Mouse (Mus musculus): ENCODE data around the gene Olfr1474.
"Not testable (repeated sequence)": the region's sequence is repeated elsewhere in the genome, so short reads cannot be mapped to it uniquely, and the experiment has no call there.

The Olfr1474 gene

DNA sequence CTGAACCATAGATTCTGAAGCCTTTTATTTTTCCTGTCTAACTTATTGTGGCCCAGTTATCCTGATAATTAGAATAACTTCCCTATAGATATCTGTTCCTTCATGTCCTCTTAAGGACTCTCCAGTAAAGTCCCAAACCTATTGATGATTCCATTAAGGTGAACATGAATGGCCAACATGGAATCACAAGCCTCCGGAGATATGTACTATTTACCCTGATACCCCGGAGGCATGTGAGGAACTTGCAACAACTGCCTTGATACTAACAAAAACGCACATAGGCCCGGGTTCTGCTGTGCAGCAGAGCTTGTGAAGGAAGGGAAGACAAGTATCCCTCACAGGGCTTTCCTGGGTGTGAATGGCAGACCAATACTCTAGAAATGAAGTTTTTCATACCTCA, at the start of gene Olfr1474:
TSS of gene Olfr1474 (plus strand) at position 301 of the 400 bp plus-strand sequence.
- DNase-seq (ENCODE audit: low spot score in 2 of 2): not testable (repeated sequence)

DNA sequence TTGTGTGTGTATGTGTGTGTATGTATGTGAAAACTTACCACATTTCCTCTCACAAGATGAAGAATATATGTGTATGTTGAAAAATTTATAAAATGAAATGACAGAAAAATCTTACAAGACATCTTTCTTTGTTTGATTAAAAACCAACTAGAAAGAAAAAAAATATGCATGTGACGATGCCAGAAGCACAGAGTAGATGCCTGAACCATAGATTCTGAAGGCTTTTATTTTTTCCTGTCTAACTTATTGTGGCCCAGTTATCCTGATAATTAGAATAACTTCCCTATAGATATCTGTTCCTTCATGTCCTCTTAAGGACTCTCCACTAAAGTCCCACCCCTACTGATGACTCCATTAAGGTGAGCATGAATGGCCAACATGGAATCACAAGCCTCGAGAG, 26.3 kb upstream of the Olfr1474 start, which contains the start of gene Olfr1471:
TSS of gene Olfr1471 (plus strand) at position 301 of the 400 bp plus-strand sequence.
- DNase-seq (ENCODE audit: low spot score in 2 of 2): not testable (repeated sequence)

DNA sequence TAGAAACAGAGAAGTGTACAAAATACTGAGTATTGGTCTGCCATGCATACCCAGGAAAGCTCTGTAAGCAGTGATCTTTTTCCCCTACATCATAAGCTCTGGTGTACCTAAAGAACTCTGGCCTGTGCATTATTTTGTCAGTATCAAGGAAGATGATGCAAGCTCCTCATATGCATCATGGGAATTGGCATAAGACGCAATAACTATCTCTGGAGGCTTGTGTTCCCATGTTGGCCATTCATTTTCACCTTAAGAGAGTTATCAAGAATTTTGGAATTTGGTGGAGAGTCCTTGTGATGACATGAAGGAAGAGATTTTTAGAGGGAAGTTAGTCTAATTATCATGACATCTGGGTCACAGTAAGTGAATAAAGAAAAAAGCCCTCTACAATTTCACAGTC, 13.4 kb upstream of the Olfr1474 start, which contains the start of gene Olfr1472:
TSS of gene Olfr1472 (minus strand) at position 101 of the 400 bp plus-strand sequence.
- DNase-seq (ENCODE audit: low spot score in 2 of 2): no peak

DNA sequence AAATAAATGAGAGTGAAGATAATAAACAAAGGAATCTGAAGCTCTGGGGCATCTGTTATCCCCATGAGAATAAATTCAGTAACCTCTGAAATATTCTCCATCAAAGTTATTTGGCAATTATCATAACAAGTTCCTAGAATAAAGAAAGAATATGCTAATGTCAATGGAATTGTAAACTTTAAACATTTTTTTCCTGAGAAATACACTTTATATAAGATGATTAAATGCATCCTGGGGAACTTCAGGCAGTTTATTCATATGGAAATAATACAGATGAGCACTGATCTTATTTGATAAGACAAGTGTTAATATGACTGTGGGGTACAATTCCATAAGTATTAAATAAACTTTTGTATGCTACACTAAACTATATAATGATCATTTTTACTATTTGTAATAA, 10.7 kb downstream of the Olfr1474 start, which contains the start of gene Olfr1475:
TSS of gene Olfr1475 (minus strand) at position 101 of the 400 bp plus-strand sequence.
- no peak for DNase-seq (ENCODE audit: low spot score in 2 of 2)

DNA sequence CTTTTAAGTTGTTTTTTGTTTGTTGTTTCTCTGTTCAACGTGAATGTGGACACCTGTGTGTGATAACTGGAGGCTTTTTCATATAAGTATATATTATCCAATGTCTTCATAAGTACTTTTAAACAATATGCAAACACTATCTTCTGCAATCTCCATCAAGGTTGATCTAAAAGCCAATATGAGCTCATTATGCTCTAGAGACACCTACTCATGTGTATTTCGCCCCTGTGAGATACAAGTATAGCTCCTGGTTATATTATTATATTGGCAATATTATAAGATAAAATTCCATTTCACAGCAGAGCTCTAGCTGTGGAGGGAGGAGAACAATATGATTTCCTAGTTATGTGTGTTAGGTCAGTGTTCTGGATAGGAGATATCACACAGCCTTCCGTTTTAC, 30.9 kb downstream of the Olfr1474 start, which contains the start of gene Olfr1477:
TSS of gene Olfr1477 (plus strand) at position 301 of the 400 bp plus-strand sequence.
- DNase-seq (ENCODE audit: low spot score in 2 of 2): no peak

Measured in urinary bladder, postnatal 4 days (tissue).